Mouse (Mus musculus) bone marrow macrophage, adult 2 months (primary cell): ENCODE data around the gene Atrn.

Source experiments
- CTCF ChIP-seq: IDR thresholded peaks from 2 replicates; pipeline ENCODE4 v1.5.1; 2012; ENCODE audit warnings: low read depth, mild to moderate bottlenecking, low read length, moderate library complexity
- POLR2A ChIP-seq: IDR thresholded peaks from 2 replicates; pipeline ENCODE4 v1.6.1; 2012; ENCODE audit warnings: mild to moderate bottlenecking, low read depth, low read length, borderline replicate concordance

GRCm38 (mm10) chr2:131067481-131067880 lies 161.2 kb downstream of the Atrn start:
- TF ChIP-seq CTCF (no peak; the same call in 1 of the 2 replicates), POLR2A (no peak)
